Comparison of ENCODE assay signal across 8 mouse cellular contexts in the genomic region with DNA sequence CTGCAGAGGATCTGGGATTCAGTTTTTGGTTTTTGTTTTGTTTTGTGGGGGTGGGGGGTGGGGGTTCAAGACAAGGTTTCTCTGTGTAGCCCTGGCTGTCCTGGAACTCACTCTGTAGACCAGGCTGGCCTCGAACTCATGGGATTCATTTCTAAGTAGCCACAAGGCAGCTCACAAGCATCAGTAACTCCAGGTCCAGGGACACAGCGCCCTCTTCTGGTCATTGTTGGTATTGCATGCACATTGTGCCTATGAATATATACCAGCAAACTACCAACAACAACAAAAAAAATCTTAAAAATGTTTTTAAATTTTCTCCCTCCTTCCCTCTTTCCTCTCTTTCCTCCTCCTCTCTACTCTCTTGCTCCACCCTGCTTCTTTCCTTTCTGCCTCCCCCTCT. TPM values are rescaled to one million over a fixed set of nuclear protein-coding genes. Genes with fewer than 3 reads are reported as not detected.
A peak's percentile ranks its signal among the peaks of the same experiment; 100 is the strongest.
DNase-seq lines count a peak whose midpoint lies in the region; ATAC-seq and TF ChIP-seq lines count a peak whose summit lies in the region.

No protein-coding gene starts in this region.

- no peak overlapping the region for H3K4me2 ChIP-seq in embryonic facial prominence, embryonic 11.5 days (ENCODE audit: low read depth, low read length)
- H3K4me2 ChIP-seq in neural tube, embryonic 11.5 days (ENCODE audit: low read depth), result no peak overlapping the region
- no peak overlapping the region for H3K4me2 ChIP-seq in forebrain, embryonic 12.5 days

- H3K4me3 ChIP-seq in G1E (ENCODE audit: low read depth, low read length), result no peak overlapping the region
- H3K4me3 ChIP-seq in embryonic facial prominence, embryonic 11.5 days (ENCODE audit: low read depth, low read length), result no peak overlapping the region
- no peak overlapping the region for H3K4me3 ChIP-seq in neural tube, embryonic 11.5 days (ENCODE audit: low read depth, low read length)
- H3K4me3 ChIP-seq in forebrain, embryonic 12.5 days (replicated peaks), result no peak overlapping the region

- WGBS in embryonic facial prominence, embryonic 11.5 days, result 27% methylated on average over 2 of the region's 2 CpGs
- WGBS in neural tube, embryonic 11.5 days, result 24% methylated on average over 2 of the region's 2 CpGs
- 30% methylated on average over 2 of the region's 2 CpGs for WGBS in forebrain, embryonic 12.5 days

- no peak overlapping the region for H3K9ac ChIP-seq in embryonic facial prominence, embryonic 11.5 days (replicated peaks; ENCODE audit: low read length)
- no peak overlapping the region for H3K9ac ChIP-seq in neural tube, embryonic 11.5 days (ENCODE audit: low read length)
- no peak overlapping the region for H3K9ac ChIP-seq in forebrain, embryonic 12.5 days

- peak; percentile 79 for TF ChIP-seq CTCF in G1E (IDR thresholded peaks at IDR 0.05; ENCODE audit: low read depth, low read length)

- H3K36me3 ChIP-seq in G1E (replicated peaks), result no peaks in the 10 kb centered on the region
- no peaks in the 10 kb centered on the region for H3K36me3 ChIP-seq in embryonic facial prominence, embryonic 11.5 days (replicated peaks; ENCODE audit: control insufficient read depth, insufficient read depth, low read depth, low read length)
- no peaks in the 10 kb centered on the region for H3K36me3 ChIP-seq in neural tube, embryonic 11.5 days (ENCODE audit: control insufficient read depth, insufficient read depth, low read length)
- no peaks in the 10 kb centered on the region for H3K36me3 ChIP-seq in forebrain, embryonic 12.5 days (replicated peaks)

- no peak for ATAC-seq in G1E (ENCODE audit: extremely low read depth, insufficient number of reproducible peaks, low FRiP score, poor library complexity, severe bottlenecking)
- ATAC-seq in embryonic facial prominence, embryonic 11.5 days (replicated peaks; ENCODE audit: insufficient number of reproducible peaks, low FRiP score, low TSS enrichment, low read depth), result no peak
- no peak for ATAC-seq in neural tube, embryonic 11.5 days (ENCODE audit: insufficient read depth, low FRiP score, low TSS enrichment)
- no peak for ATAC-seq in forebrain, embryonic 12.5 days (ENCODE audit: low FRiP score)

- H3K9me3 ChIP-seq in G1E (replicated peaks), result no peaks in the 10 kb centered on the region
- no peaks in the 10 kb centered on the region for H3K9me3 ChIP-seq in embryonic facial prominence, embryonic 11.5 days (replicated peaks; ENCODE audit: control insufficient read depth, low read length)
- no peaks in the 10 kb centered on the region for H3K9me3 ChIP-seq in neural tube, embryonic 11.5 days (ENCODE audit: control insufficient read depth, low read length)
- no peaks in the 10 kb centered on the region for H3K9me3 ChIP-seq in forebrain, embryonic 12.5 days

- peak; percentile 72 for DNase-seq in adrenal gland, postnatal 10 days
- DNase-seq in adrenal gland, postnatal 4 days (ENCODE audit: low spot score in 2 of 2), result no peak
- peak; percentile 58 to 69 for DNase-seq in layer of hippocampus, postnatal 10 days (ENCODE audit: low spot score in 2 of 2)
- DNase-seq in layer of hippocampus, adult 9-10 months (ENCODE audit: low spot score), result no peak
- DNase-seq in G1E (ENCODE audit: low spot score), result no peak
- DNase-seq in embryonic facial prominence, embryonic 11.5 days (ENCODE audit: low spot score), result peak; percentile 52
- DNase-seq in neural tube, embryonic 11.5 days (ENCODE audit: low spot score), result peak; percentile 39

- H3K4me1 ChIP-seq in G1E (ENCODE audit: insufficient read depth, low read depth, low read length), result no peaks in the 10 kb centered on the region; the same call in 1 of the 2 replicates
- H3K4me1 ChIP-seq in embryonic facial prominence, embryonic 11.5 days (ENCODE audit: control insufficient read depth, insufficient read depth, low read length), result no peaks in the 10 kb centered on the region
- no peaks in the 10 kb centered on the region for H3K4me1 ChIP-seq in neural tube, embryonic 11.5 days (ENCODE audit: control insufficient read depth, insufficient read depth, low read length)
- no peaks in the 10 kb centered on the region for H3K4me1 ChIP-seq in forebrain, embryonic 12.5 days

- H3K27ac ChIP-seq in embryonic facial prominence, embryonic 11.5 days (replicated peaks; ENCODE audit: low read depth, low read length), result no peak overlapping the region
- H3K27ac ChIP-seq in neural tube, embryonic 11.5 days (ENCODE audit: low read depth, low read length), result no peak overlapping the region
- no peak overlapping the region for H3K27ac ChIP-seq in forebrain, embryonic 12.5 days

- peaks cover 18% of the 10 kb centered on the region; the same call in 1 of the 2 replicates for H3K27me3 ChIP-seq in G1E (ENCODE audit: insufficient read depth, low read length)
- H3K27me3 ChIP-seq in embryonic facial prominence, embryonic 11.5 days (ENCODE audit: control insufficient read depth, insufficient read depth, low read length), result no peaks in the 10 kb centered on the region
- no peaks in the 10 kb centered on the region for H3K27me3 ChIP-seq in neural tube, embryonic 11.5 days (ENCODE audit: control insufficient read depth, insufficient read depth, low read length)
- H3K27me3 ChIP-seq in forebrain, embryonic 12.5 days, result no peaks in the 10 kb centered on the region

RNA-seq across cellular contexts. Expression of gene Myzap, which starts 22.5 kb away (rescaled TPM):
- total RNA-seq in adrenal gland, postnatal 10 days (2021), result 10 to 100 TPM; 10.9 to 13.5 TPM
- total RNA-seq in adrenal gland, postnatal 4 days (2021), result 10 to 100 TPM; 11.4 to 13.9 TPM
- 1 to 10 TPM; 1.3 to 2.1 TPM for total RNA-seq in layer of hippocampus, postnatal 10 days (2021)
- total RNA-seq in G1E (2014; fragmentation: Nextera tagmentation) (not detected in 2 replicates), G1E (2017) (under 0.01 and 0.06 TPM in 2 replicates)
- polyA plus RNA-seq in G1E (2012), result not detected in 2 replicates
- polyA plus RNA-seq in embryonic facial prominence, embryonic 11.5 days (2014; fragmentation: Nextera tagmentation; extraction: Ambion mirVana), result 7.0 and 8.5 TPM in 2 replicates
- polyA plus RNA-seq in neural tube, embryonic 11.5 days (2014; fragmentation: Nextera tagmentation; extraction: Ambion mirVana), result 6.5 and 7.4 TPM in 2 replicates
- polyA plus RNA-seq in forebrain, embryonic 12.5 days (2016; fragmentation: Nextera tagmentation; extraction: Ambion mirVana), result 3.1 and 3.5 TPM in 2 replicates

Comparison
In these comparisons a context has a peak if more than half of its experiments do, and no peak if none do; other contexts are left out.
1. DNase-seq: peak in adrenal gland, postnatal 10 days (single experiment), layer of hippocampus, postnatal 10 days (2 of 2), embryonic facial prominence, embryonic 11.5 days (single experiment) and neural tube, embryonic 11.5 days (single experiment); none in adrenal gland, postnatal 4 days (0 of 2), layer of hippocampus, adult 9-10 months (single experiment) and G1E (single experiment).